Mouse (Mus musculus): ENCODE results near the gene Set. TPM values are rescaled to one million over a fixed set of nuclear protein-coding genes. Genes with fewer than 3 reads are reported as not detected.

Set gene
- total and polyA plus RNA-seq, 3 experiments = 515 to 1,049 (median 902) TPM

- H3K9ac ChIP-seq (ENCODE audit: insufficient read depth, low read depth) = no peak overlapping the region
- no peaks in the 10 kb centered on the region for H3K9me3 ChIP-seq (replicated peaks; ENCODE audit: low read length)
- dilution Hi-C loops (cut with MboI; ENCODE audit: extremely low pct_ligation_motif_present, extremely low pct_unique_long_range_greater_than_20kb, low sequenced_read_pairs) = no loop called here
- H3K4me2 ChIP-seq (ENCODE audit: insufficient read depth, low read depth, poor library complexity, severe bottlenecking) = no peak overlapping the region
- H3K79me2 ChIP-seq (replicated peaks; ENCODE audit: control insufficient read depth, extremely low read depth, insufficient read depth, poor library complexity, severe bottlenecking) = no peaks in the 10 kb centered on the region
- no peak overlapping the region for H3K27ac ChIP-seq (ENCODE audit: insufficient read depth, low read depth)
- H3K27me3 ChIP-seq (replicated peaks) = no peaks in the 10 kb centered on the region
- no peak for TF ChIP-seq RCOR1 (conservative IDR thresholded peaks at IDR 0.05; ENCODE audit: low read depth, low read length)
- TF ChIP-seq CTCF (conservative IDR thresholded peaks at IDR 0.05 in 1 of 2, IDR thresholded peaks at IDR 0.05 in 1 of 2; ENCODE audit: low read depth in 2 of 2, low read length in 2 of 2) = peak in 1 of 2 experiments; percentile 37; a peak in 2 of 4 replicates
- no peak for DNase-seq (ENCODE audit: extremely low read depth)
- no peak overlapping the region for H3K4me3 ChIP-seq (replicated peaks in 1 of 3; ENCODE audit: low read depth in 2 of 3, low read length in 2 of 3, poor library complexity in 1 of 3)
- no peaks in the 10 kb centered on the region for H3K4me1 ChIP-seq (ENCODE audit: control insufficient read depth in 1 of 2, insufficient read depth in 2 of 2)
- in situ Hi-C loops (cut with MboI; ENCODE audit: low pct_ligation_motif_present, low pct_unique_long_range_greater_than_20kb, low sequenced_read_pairs) = no loop called here
- H3K36me3 ChIP-seq (replicated peaks in 1 of 2; ENCODE audit: control insufficient read depth in 1 of 2, insufficient read depth in 1 of 2, low read length in 1 of 2) = peaks cover 58 to 86% of the 10 kb centered on the region in 2 experiments
These were observed 24.8 kb upstream of the Set start for GRCm38 (mm10) chr2:30032244-30032846.

GRCm38 (mm10) chr2:30032957-30033356 is 24.2 kb upstream of the Set start:
- Histone ChIP-seq H3K36me3 (replicated peaks in 1 of 2; ENCODE audit: control insufficient read depth in 1 of 2, insufficient read depth in 1 of 2, low read length in 1 of 2) (peaks cover 58 to 86% of the 10 kb centered on the region in 2 experiments), H3K4me3 (replicated peaks in 1 of 3; ENCODE audit: low read depth in 2 of 3, low read length in 2 of 3, poor library complexity in 1 of 3) (no peak overlapping the region), H3K4me2 (ENCODE audit: insufficient read depth, low read depth, poor library complexity, severe bottlenecking) (no peak overlapping the region), H3K4me1 (ENCODE audit: control insufficient read depth in 1 of 2, insufficient read depth in 2 of 2) (no peaks in the 10 kb centered on the region), H3K27ac (ENCODE audit: insufficient read depth, low read depth) (no peak overlapping the region), H3K9ac (ENCODE audit: insufficient read depth, low read depth) (no peak overlapping the region), H3K9me3 (replicated peaks; ENCODE audit: low read length) (no peaks in the 10 kb centered on the region), H3K79me2 (replicated peaks; ENCODE audit: control insufficient read depth, extremely low read depth, insufficient read depth, poor library complexity, severe bottlenecking) (no peaks in the 10 kb centered on the region), H3K27me3 (replicated peaks) (no peaks in the 10 kb centered on the region)
- in situ Hi-C loops (cut with MboI; ENCODE audit: low pct_ligation_motif_present, low pct_unique_long_range_greater_than_20kb, low sequenced_read_pairs) (no loop called here), dilution Hi-C loops (cut with MboI; ENCODE audit: extremely low pct_ligation_motif_present, extremely low pct_unique_long_range_greater_than_20kb, low sequenced_read_pairs) (no loop called here)
- no peak for TF ChIP-seq UBTF (IDR thresholded peaks at IDR 0.05; ENCODE audit: low read depth, low read length)
- no peak for TF ChIP-seq CHD1 (IDR thresholded peaks at IDR 0.05; ENCODE audit: low read depth, low read length)
- TF ChIP-seq RCOR1 (conservative IDR thresholded peaks at IDR 0.05; ENCODE audit: low read depth, low read length) = no peak
- TF ChIP-seq ETS1 (conservative IDR thresholded peaks at IDR 0.05; ENCODE audit: low read depth, low read length) = no peak
- no peak for TF ChIP-seq MAX (IDR thresholded peaks at IDR 0.05; ENCODE audit: low read length)
- no peak for TF ChIP-seq E2F4 (IDR thresholded peaks at IDR 0.05; ENCODE audit: insufficient replicate concordance, low read depth, low read length)
- TF ChIP-seq EP300 (IDR thresholded peaks at IDR 0.05; ENCODE audit: low read length) = no peak
- DNase-seq (ENCODE audit: extremely low read depth) = no peak

- in situ Hi-C loops (cut with MboI; ENCODE audit: low pct_ligation_motif_present, low pct_unique_long_range_greater_than_20kb, low sequenced_read_pairs) (no loop called here), dilution Hi-C loops (cut with MboI; ENCODE audit: extremely low pct_ligation_motif_present, extremely low pct_unique_long_range_greater_than_20kb, low sequenced_read_pairs) (no loop called here)
- H3K79me2 ChIP-seq (replicated peaks; ENCODE audit: control insufficient read depth, extremely low read depth, insufficient read depth, poor library complexity, severe bottlenecking) = no peaks in the 10 kb centered on the region
- H3K9ac ChIP-seq (ENCODE audit: insufficient read depth, low read depth) = no peak overlapping the region
- TF ChIP-seq MAFK (IDR thresholded peaks at IDR 0.05; ENCODE audit: insufficient replicate concordance, low read length) (no peak), USF1 (IDR thresholded peaks at IDR 0.05; ENCODE audit: low read depth, low read length) (no peak), HCFC1 (IDR thresholded peaks at IDR 0.05; ENCODE audit: low read depth, low read length) (no peak), USF2 (conservative IDR thresholded peaks at IDR 0.05; ENCODE audit: low read depth, low read length) (no peak), TCF12 (IDR thresholded peaks at IDR 0.05; ENCODE audit: low read depth, low read length) (no peak), ETS1 (conservative IDR thresholded peaks at IDR 0.05; ENCODE audit: low read depth, low read length) (no peak), JUND (conservative IDR thresholded peaks at IDR 0.05; ENCODE audit: low read depth, low read length) (no peak), KAT2A (IDR thresholded peaks at IDR 0.05; ENCODE audit: insufficient replicate concordance, low read length) (no peak), CHD2 (IDR thresholded peaks at IDR 0.05; ENCODE audit: low read length) (no peak), TBP (conservative IDR thresholded peaks at IDR 0.05; ENCODE audit: low read depth, low read length) (no peak), MAX (IDR thresholded peaks at IDR 0.05; ENCODE audit: low read length) (no peak), RCOR1 (conservative IDR thresholded peaks at IDR 0.05; ENCODE audit: low read depth, low read length) (no peak), E2F4 (IDR thresholded peaks at IDR 0.05; ENCODE audit: insufficient replicate concordance, low read depth, low read length) (no peak), ZKSCAN1 (IDR thresholded peaks at IDR 0.05; ENCODE audit: borderline replicate concordance, low read depth, low read length) (no peak), EP300 (IDR thresholded peaks at IDR 0.05; ENCODE audit: low read length) (no peak)
- H3K27me3 ChIP-seq (replicated peaks) = no peaks in the 10 kb centered on the region
- H3K27ac ChIP-seq (ENCODE audit: insufficient read depth, low read depth) = no peak overlapping the region
- peaks cover 17 to 64% of the 10 kb centered on the region in 2 experiments for H3K36me3 ChIP-seq (replicated peaks in 1 of 2; ENCODE audit: control insufficient read depth in 1 of 2, insufficient read depth in 1 of 2, low read length in 1 of 2)
- no peak overlapping the region for H3K4me2 ChIP-seq (ENCODE audit: insufficient read depth, low read depth, poor library complexity, severe bottlenecking)
- H3K4me1 ChIP-seq (ENCODE audit: control insufficient read depth in 1 of 2, insufficient read depth in 2 of 2) = peaks cover 0 to 7% of the 10 kb centered on the region in 2 experiments; a peak in 2 of 4 replicates
- DNase-seq (ENCODE audit: extremely low read depth) = no peak
- H3K4me3 ChIP-seq (replicated peaks in 1 of 3; ENCODE audit: low read depth in 2 of 3, low read length in 2 of 3, poor library complexity in 1 of 3) = no peak overlapping the region
- no peaks in the 10 kb centered on the region for H3K9me3 ChIP-seq (replicated peaks; ENCODE audit: low read length)
These were observed 19.4 kb upstream of the Set start for GRCm38 (mm10) chr2:30037762-30038161.

Data from CH12.LX (cell line).